Mouse (Mus musculus) lung, postnatal 0 days (tissue): ENCODE results near the gene Tomm34.

Experiments
- CTCF ChIP-seq: IDR thresholded peaks from 2 replicates; pipeline ENCODE4 v1.5.1; 2016; ENCODE audit warnings: antibody characterized with exemption, mild to moderate bottlenecking
- EP300 ChIP-seq: IDR thresholded peaks from 2 replicates; pipeline ENCODE4 v1.6.1; 2016; ENCODE audit warnings: antibody characterized with exemption, mild to moderate bottlenecking, control low read depth

GRCm38 (mm10) chr2:164040949-164041348, 30.0 kb downstream of the Tomm34 start:
- TF ChIP-seq CTCF (no peak), EP300 (no peak)
